Mouse (Mus musculus): ENCODE results near the gene Slc25a51. TPM values are rescaled to one million over a fixed set of nuclear protein-coding genes. Genes with fewer than 3 reads are reported as not detected.

Slc25a51 gene
- polyA plus RNA-seq, 1 experiment = 45.7 TPM

GRCm38 (mm10) chr4:45374879-45375278, 33.7 kb downstream of the Slc25a51 start:
- TF ChIP-seq POLR2A (IDR thresholded peaks at IDR 0.05; ENCODE audit: insufficient read depth, low read length) (no peak), EP300 (IDR thresholded peaks at IDR 0.05; ENCODE audit: insufficient read depth, low read depth, low read length) (no peak), CTCF (IDR thresholded peaks at IDR 0.05; ENCODE audit: low read depth, low read length) (no peak)
- Histone ChIP-seq H3K9me3 (replicated peaks; ENCODE audit: control insufficient read depth, insufficient read depth, low read length, poor library complexity, severe bottlenecking) (peaks cover 2% of the 10 kb centered on the region; the same call in 1 of the 2 replicates), H3K36me3 (ENCODE audit: control insufficient read depth, insufficient read depth, low read length, poor library complexity, severe bottlenecking) (peaks cover 8% of the 10 kb centered on the region), H3K4me3 (ENCODE audit: low read depth, low read length) (no peak overlapping the region), H3K27me3 (ENCODE audit: control insufficient read depth, insufficient read depth, low read length, poor library complexity, severe bottlenecking) (no peaks in the 10 kb centered on the region), H3K27ac (ENCODE audit: insufficient read depth, low read length) (no peak overlapping the region), H3K4me1 (ENCODE audit: control insufficient read depth, insufficient read depth, low read length) (no peaks in the 10 kb centered on the region), H3K9ac (ENCODE audit: low read depth, poor library complexity, severe bottlenecking) (no peak overlapping the region)

GRCm38 (mm10) chr4:45371261-45371660, 37.3 kb downstream of the Slc25a51 start:
- no peak for TF ChIP-seq EP300 (IDR thresholded peaks at IDR 0.05; ENCODE audit: insufficient read depth, low read depth, low read length)
- no peaks in the 10 kb centered on the region for H3K27me3 ChIP-seq (ENCODE audit: control insufficient read depth, insufficient read depth, low read length, poor library complexity, severe bottlenecking)
- H3K27ac ChIP-seq (ENCODE audit: insufficient read depth, low read length) = no peak overlapping the region
- no peak overlapping the region for H3K9ac ChIP-seq (ENCODE audit: low read depth, poor library complexity, severe bottlenecking)
- no peak overlapping the region for H3K4me3 ChIP-seq (ENCODE audit: low read depth, low read length)
- H3K4me1 ChIP-seq (ENCODE audit: control insufficient read depth, insufficient read depth, low read length) = no peaks in the 10 kb centered on the region
- no peaks in the 10 kb centered on the region for H3K9me3 ChIP-seq (replicated peaks; ENCODE audit: control insufficient read depth, insufficient read depth, low read length, poor library complexity, severe bottlenecking)
- peaks cover 8% of the 10 kb centered on the region for H3K36me3 ChIP-seq (ENCODE audit: control insufficient read depth, insufficient read depth, low read length, poor library complexity, severe bottlenecking)

DNA sequence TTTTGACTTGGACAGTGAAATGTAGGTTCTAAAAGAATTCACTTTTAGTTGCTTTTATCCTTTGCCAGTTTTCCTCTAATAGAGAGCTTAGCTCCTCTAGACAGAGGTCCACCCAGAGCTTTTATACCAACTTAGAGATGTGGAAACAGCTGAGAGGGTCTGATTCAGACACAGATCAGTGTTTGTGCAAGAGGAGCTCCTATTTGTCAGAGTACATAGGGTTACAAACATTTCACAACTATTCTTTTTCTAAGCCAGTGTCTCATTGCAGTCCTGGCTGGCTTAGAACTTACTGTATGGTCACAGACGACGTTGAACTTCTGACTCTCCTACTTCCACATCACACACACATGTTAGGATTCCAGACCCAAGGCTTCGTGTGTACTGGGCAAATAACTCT, 51.9 kb downstream of the Slc25a51 start:
- no peaks in the 10 kb centered on the region for H3K27me3 ChIP-seq (ENCODE audit: control insufficient read depth, insufficient read depth, low read length, poor library complexity, severe bottlenecking)
- H3K9ac ChIP-seq (ENCODE audit: low read depth, poor library complexity, severe bottlenecking) = no peak overlapping the region
- no peak for TF ChIP-seq EP300 (IDR thresholded peaks at IDR 0.05; ENCODE audit: insufficient read depth, low read depth, low read length)
- no peak for TF ChIP-seq CTCF (IDR thresholded peaks at IDR 0.05; ENCODE audit: low read depth, low read length)
- TF ChIP-seq POLR2A (IDR thresholded peaks at IDR 0.05; ENCODE audit: insufficient read depth, low read length) = no peak
- H3K27ac ChIP-seq (ENCODE audit: insufficient read depth, low read length) = no peak overlapping the region
- H3K36me3 ChIP-seq (ENCODE audit: control insufficient read depth, insufficient read depth, low read length, poor library complexity, severe bottlenecking) = no peaks in the 10 kb centered on the region
- no peak overlapping the region for H3K4me3 ChIP-seq (ENCODE audit: low read depth, low read length)
- no peaks in the 10 kb centered on the region for H3K9me3 ChIP-seq (replicated peaks; ENCODE audit: control insufficient read depth, insufficient read depth, low read length, poor library complexity, severe bottlenecking)
- H3K4me1 ChIP-seq (ENCODE audit: control insufficient read depth, insufficient read depth, low read length) = no peaks in the 10 kb centered on the region

Other genes starting within 250 kb of the Slc25a51 start
- gene Frmpd1, start 223.9 kb downstream of the Slc25a51 start, polyA plus RNA-seq (2011; ENCODE audit: insufficient read depth, insufficient read length, low read depth, missing spikeins) = 3.2 and 4.5 TPM in 2 replicates
- gene Trmt10b, start 111.6 kb downstream of the Slc25a51 start, polyA plus RNA-seq (2011; ENCODE audit: insufficient read depth, insufficient read length, low read depth, missing spikeins) = 19.7 and 19.8 TPM in 2 replicates
- gene Dcaf10, start 66.7 kb downstream of the Slc25a51 start, polyA plus RNA-seq (2011; ENCODE audit: insufficient read depth, insufficient read length, low read depth, missing spikeins) = 12.1 and 12.8 TPM in 2 replicates
- gene Exosc3, start 66.0 kb downstream of the Slc25a51 start, polyA plus RNA-seq (2011; ENCODE audit: insufficient read depth, insufficient read length, low read depth, missing spikeins) = 60.0 and 73.4 TPM in 2 replicates
- 24.5 and 27.4 TPM in 2 replicates for gene Shb, start 123.7 kb upstream of the Slc25a51 start, polyA plus RNA-seq (2011; ENCODE audit: insufficient read depth, insufficient read length, low read depth, missing spikeins)